Mouse (Mus musculus) monocyte, adult 2 months (primary cell): ENCODE data around the gene Wars2.

ENCODE experiments used
- DNase-seq, 2 experiments: peaks; one replicate each; pipeline ENCODE4 v3.0.0; 2022; ENCODE audit warnings: low spot score in 2 of 2, low read depth in 1 of 2

The Wars2 gene

GRCm38 (mm10) chr3:99140940-99141854, at the start of gene Wars2:
TSS of gene Wars2 (plus strand) at chr3:99141068.
- peak; percentile 73 to 89 for DNase-seq

- no peak for DNase-seq
Measured at GRCm38 (mm10) chr3:99096816-99097215, 44.1 kb upstream of the Wars2 start.

GRCm38 (mm10) chr3:99110353-99111213, 30.3 kb upstream of the Wars2 start:
- no peak for DNase-seq

GRCm38 (mm10) chr3:99111214-99111608, 29.7 kb upstream of the Wars2 start:
- no peak for DNase-seq

GRCm38 (mm10) chr3:99113266-99113837, 27.5 kb upstream of the Wars2 start:
- no peak for DNase-seq

GRCm38 (mm10) chr3:99120942-99121341, 19.9 kb upstream of the Wars2 start:
- DNase-seq, result no peak

GRCm38 (mm10) chr3:99130521-99130920, 10.3 kb upstream of the Wars2 start:
- no peak for DNase-seq

GRCm38 (mm10) chr3:99131973-99132372, 8.9 kb upstream of the Wars2 start:
- DNase-seq, result no peak

- no peak for DNase-seq
Measured at GRCm38 (mm10) chr3:99133913-99134312, 7.0 kb upstream of the Wars2 start.

- DNase-seq, result no peak
Measured at GRCm38 (mm10) chr3:99147886-99148285, 7.0 kb downstream of the Wars2 start.

GRCm38 (mm10) chr3:99149035-99149434, 8.2 kb downstream of the Wars2 start:
- no peak for DNase-seq

- no peak for DNase-seq
Measured at GRCm38 (mm10) chr3:99156286-99156685, 15.4 kb downstream of the Wars2 start.

- no peak for DNase-seq
Measured at GRCm38 (mm10) chr3:99156987-99157386, 16.1 kb downstream of the Wars2 start.

GRCm38 (mm10) chr3:99157451-99158015, 16.7 kb downstream of the Wars2 start:
- no peak for DNase-seq

- no peak for DNase-seq
Measured at GRCm38 (mm10) chr3:99160016-99160415, 19.1 kb downstream of the Wars2 start.

- DNase-seq, result no peak
Measured at GRCm38 (mm10) chr3:99162191-99162590, 21.3 kb downstream of the Wars2 start.

- DNase-seq, result no peak
Measured at GRCm38 (mm10) chr3:99167734-99168133, 26.9 kb downstream of the Wars2 start.

- DNase-seq, result no peak
Measured at GRCm38 (mm10) chr3:99173178-99173577, 32.3 kb downstream of the Wars2 start.

GRCm38 (mm10) chr3:99174658-99175304, 33.9 kb downstream of the Wars2 start:
- no peak for DNase-seq

GRCm38 (mm10) chr3:99183355-99184016, 42.6 kb downstream of the Wars2 start:
- DNase-seq, result no peak
